Comparison of ENCODE assay signal across 28 mouse cellular contexts in genomic region chr4:82468944-82469343, GRCm38 (mm10).
DNase-seq lines count a peak whose midpoint lies in the region; ATAC-seq and TF ChIP-seq lines count a peak whose summit lies in the region.
"Had no signal": no experiment of that assay in that cellular context is flagged by ENCODE, and none has a peak within 500 bp of the region (broad histone marks: within the 10 kb centered on the region; RNA-seq: fewer than 3 reads in every experiment).

No protein-coding gene starts in this region.

- H3K9me3 ChIP-seq in heart, embryonic 13.5 days, result no peaks in the 10 kb centered on the region
- no peaks in the 10 kb centered on the region for H3K9me3 ChIP-seq in heart, embryonic 10.5 days
- no peaks in the 10 kb centered on the region for H3K9me3 ChIP-seq in heart, postnatal 0 days (replicated peaks; ENCODE audit: control insufficient read depth, low read length)
- H3K9me3 ChIP-seq in liver, postnatal 0 days (ENCODE audit: low read length), result no peaks in the 10 kb centered on the region
- H3K9me3 ChIP-seq in liver, embryonic 11.5 days (ENCODE audit: control insufficient read depth, low read length), result no peaks in the 10 kb centered on the region
- H3K9me3 ChIP-seq: embryonic facial prominence, embryonic 12.5 days; embryonic facial prominence, embryonic 15.5 days; heart, embryonic 12.5 days had no signal

- no peak for DNase-seq in gastrocnemius, adult 2 months
- DNase-seq in gastrocnemius, adult 8-10 months (ENCODE audit: low spot score in 2 of 2), result no peak
- DNase-seq in heart, embryonic 10.5 days (ENCODE audit: low spot score), result no peak
- no peak for DNase-seq in heart, postnatal 0 days (ENCODE audit: low spot score)
- DNase-seq in heart, adult 8-10 months (ENCODE audit: low spot score), result no peak
- no peak for DNase-seq in liver, postnatal 0 days
- no peak for DNase-seq in liver, embryonic 11.5 days (ENCODE audit: low spot score)
- DNase-seq: adrenal gland, postnatal 10 days; adrenal gland, postnatal 36 days; cerebellum, adult 11 months; cerebellum, adult 2 months; cerebellum, adult 9-11 months; cerebellum, postnatal 25 days; forebrain, postnatal 0 days; gastrocnemius, postnatal 10 days; gastrocnemius, postnatal 36 days; heart, postnatal 4 days; kidney, adult 18-20 months had no signal

- H3K27ac ChIP-seq in gastrocnemius, adult 2 months, result peak overlapping the region; percentile 44; the same call in 1 of the 2 replicates
- H3K27ac ChIP-seq in heart, embryonic 13.5 days (replicated peaks), result peak overlapping the region; percentile 68; the same call in 1 of the 2 replicates
- H3K27ac ChIP-seq in heart, embryonic 10.5 days, result no peak overlapping the region
- H3K27ac ChIP-seq in heart, postnatal 0 days (ENCODE audit: low read depth), result peak overlapping the region; percentile 36; the same call in 1 of the 2 replicates
- H3K27ac ChIP-seq in liver, postnatal 0 days (ENCODE audit: low read depth), result peak overlapping the region; percentile 18; the same call in 1 of the 2 replicates
- no peak overlapping the region for H3K27ac ChIP-seq in liver, embryonic 11.5 days (ENCODE audit: low read depth, low read length)
- H3K27ac ChIP-seq: embryonic facial prominence, embryonic 12.5 days; hindbrain, embryonic 14.5 days; hindbrain, postnatal 0 days had no signal

- no peak for ATAC-seq in heart, embryonic 13.5 days (ENCODE audit: extremely low read depth, insufficient number of reproducible peaks, low FRiP score, low TSS enrichment)
- no peak for ATAC-seq in heart, postnatal 0 days (ENCODE audit: insufficient read depth, low read depth)
- peak; percentile 56 for ATAC-seq in liver, postnatal 0 days
- no peak for ATAC-seq in liver, embryonic 11.5 days (replicated peaks; ENCODE audit: low FRiP score)
- ATAC-seq: activated CD4-positive, CD25-positive, alpha-beta regulatory T cell, adult 4 months; forebrain, embryonic 14.5 days; forebrain, postnatal 0 days; hindbrain, postnatal 0 days; inflammation-experienced regulatory T-cells, adult 6 months; intestine, embryonic 16.5 days had no signal

- TF ChIP-seq EP300 in heart, postnatal 0 days (IDR thresholded peaks at IDR 0.05; ENCODE audit: low read depth), result no peak
- no peak for TF ChIP-seq EP300 in liver, postnatal 0 days (IDR thresholded peaks at IDR 0.05; ENCODE audit: low read depth)

- H3K27me3 ChIP-seq in heart, embryonic 13.5 days (replicated peaks), result no peaks in the 10 kb centered on the region
- H3K27me3 ChIP-seq in heart, embryonic 10.5 days (ENCODE audit: insufficient read depth, poor library complexity, severe bottlenecking), result no peaks in the 10 kb centered on the region
- no peaks in the 10 kb centered on the region for H3K27me3 ChIP-seq in heart, postnatal 0 days (ENCODE audit: control insufficient read depth, insufficient read depth, low read length)
- no peaks in the 10 kb centered on the region for H3K27me3 ChIP-seq in liver, postnatal 0 days (ENCODE audit: insufficient read depth, low read length)
- H3K27me3 ChIP-seq in liver, embryonic 11.5 days (replicated peaks; ENCODE audit: control insufficient read depth, insufficient read depth, low read length), result no peaks in the 10 kb centered on the region
- H3K27me3 ChIP-seq: embryonic facial prominence, embryonic 12.5 days; embryonic facial prominence, embryonic 15.5 days; heart, embryonic 12.5 days had no signal

- intact Hi-C loops in gastrocnemius, adult 2 months (cut with DNase I), result no loop called here

- H3K4me1 ChIP-seq in heart, embryonic 13.5 days, result peaks cover 98% of the 10 kb centered on the region
- H3K4me1 ChIP-seq in heart, embryonic 10.5 days, result peaks cover 80% of the 10 kb centered on the region
- H3K4me1 ChIP-seq in heart, postnatal 0 days (ENCODE audit: control insufficient read depth, insufficient read depth), result peaks cover 66% of the 10 kb centered on the region
- peaks cover 23% of the 10 kb centered on the region for H3K4me1 ChIP-seq in liver, postnatal 0 days (ENCODE audit: insufficient read depth)
- peaks cover 6% of the 10 kb centered on the region for H3K4me1 ChIP-seq in liver, embryonic 11.5 days (replicated peaks; ENCODE audit: control insufficient read depth, insufficient read depth, low read length)

- no peak for TF ChIP-seq CTCF in gastrocnemius, adult 2 months (IDR thresholded peaks at IDR 0.05)
- no peak for TF ChIP-seq CTCF in heart, postnatal 0 days (IDR thresholded peaks at IDR 0.05; ENCODE audit: low read depth)
- no peak for TF ChIP-seq CTCF in liver, postnatal 0 days (IDR thresholded peaks at IDR 0.05; ENCODE audit: low read depth)

- H3K36me3 ChIP-seq in heart, embryonic 13.5 days, result no peaks in the 10 kb centered on the region
- no peaks in the 10 kb centered on the region for H3K36me3 ChIP-seq in heart, embryonic 10.5 days
- H3K36me3 ChIP-seq in heart, postnatal 0 days (replicated peaks; ENCODE audit: control insufficient read depth, insufficient read depth, low read length), result no peaks in the 10 kb centered on the region
- H3K36me3 ChIP-seq in liver, postnatal 0 days (replicated peaks; ENCODE audit: insufficient read depth, low read length), result no peaks in the 10 kb centered on the region
- no peaks in the 10 kb centered on the region for H3K36me3 ChIP-seq in liver, embryonic 11.5 days (ENCODE audit: control insufficient read depth, insufficient read depth, low read length)
- H3K36me3 ChIP-seq: embryonic facial prominence, embryonic 12.5 days; embryonic facial prominence, embryonic 15.5 days; heart, embryonic 12.5 days had no signal

- no peak overlapping the region for H3K4me3 ChIP-seq in gastrocnemius, adult 2 months
- no peak overlapping the region for H3K4me3 ChIP-seq in heart, embryonic 13.5 days
- no peak overlapping the region for H3K4me3 ChIP-seq in heart, embryonic 10.5 days
- H3K4me3 ChIP-seq in heart, postnatal 0 days (ENCODE audit: low read depth, low read length), result no peak overlapping the region
- H3K4me3 ChIP-seq in liver, postnatal 0 days (ENCODE audit: low read depth, low read length), result no peak overlapping the region
- H3K4me3 ChIP-seq in liver, embryonic 11.5 days (ENCODE audit: low read depth, low read length), result no peak overlapping the region
- H3K4me3 ChIP-seq: embryonic facial prominence, embryonic 12.5 days; embryonic facial prominence, embryonic 15.5 days; heart, embryonic 12.5 days had no signal

- no peak overlapping the region for H3K4me2 ChIP-seq in heart, embryonic 13.5 days
- H3K4me2 ChIP-seq in heart, postnatal 0 days (ENCODE audit: low read depth, low read length), result no peak overlapping the region
- no peak overlapping the region for H3K4me2 ChIP-seq in liver, postnatal 0 days (ENCODE audit: low read depth, low read length)
- H3K4me2 ChIP-seq in liver, embryonic 11.5 days, result no peak overlapping the region
- H3K4me2 ChIP-seq: embryonic facial prominence, embryonic 12.5 days; embryonic facial prominence, embryonic 15.5 days; heart, embryonic 12.5 days; hindbrain, embryonic 14.5 days had no signal

- no peak overlapping the region for H3K9ac ChIP-seq in heart, embryonic 13.5 days
- no peak overlapping the region for H3K9ac ChIP-seq in heart, postnatal 0 days (replicated peaks; ENCODE audit: low read depth, low read length)
- no peak overlapping the region for H3K9ac ChIP-seq in liver, postnatal 0 days (replicated peaks)
- no peak overlapping the region for H3K9ac ChIP-seq in liver, embryonic 11.5 days (ENCODE audit: low read depth, low read length)
- H3K9ac ChIP-seq: embryonic facial prominence, embryonic 12.5 days; embryonic facial prominence, embryonic 15.5 days; forebrain, postnatal 0 days; hindbrain, embryonic 14.5 days had no signal

- 66% methylated on average over 3 of the region's 3 CpGs for WGBS in heart, embryonic 13.5 days
- WGBS in heart, embryonic 10.5 days, result 80% methylated on average over 3 of the region's 3 CpGs
- 51% methylated on average over 3 of the region's 3 CpGs for WGBS in heart, postnatal 0 days
- WGBS in liver, postnatal 0 days (ENCODE audit: insufficient replicate concordance), result 42% methylated on average over 3 of the region's 3 CpGs
- WGBS in liver, embryonic 11.5 days, result 81% methylated on average over 3 of the region's 3 CpGs

Comparison
In these comparisons a context has a peak if more than half of its experiments do, and no peak if none do; other contexts are left out.
1. H3K27ac ChIP-seq: peak in gastrocnemius, adult 2 months (single experiment), heart, embryonic 13.5 days (single experiment), heart, postnatal 0 days (single experiment) and liver, postnatal 0 days (single experiment); none in heart, embryonic 10.5 days (single experiment) and liver, embryonic 11.5 days (single experiment).